Mouse (Mus musculus) bone marrow, adult 2 months (tissue): Measurements from ENCODE around the gene Fau. TPM values are rescaled to one million over a fixed set of nuclear protein-coding genes. Genes with fewer than 3 reads are reported as not detected.

Experiments used
- H3K27ac ChIP-seq: fragments of 200-500 bp; 2 replicates; pipeline ENCODE4 v1.5.1; 2012; ENCODE audit warnings: low read depth, mild to moderate bottlenecking, control low read depth, inconsistent platforms, low read length; ENCODE audit not compliant: control insufficient read depth, poor library complexity, insufficient read depth
- H3K4me1 ChIP-seq: fragments of 200-500 bp; 2 replicates; pipeline ENCODE4 v1.6.1; 2011; ENCODE audit warnings: low read length; ENCODE audit not compliant: control insufficient read depth, insufficient read depth
- H3K4me3 ChIP-seq: fragments of 200-500 bp; replicated peaks from 2 replicates; pipeline ENCODE3; 2011; ENCODE audit warnings: mild to moderate bottlenecking, low read depth, low read length, control low read depth; ENCODE audit not compliant: control insufficient read depth
- CTCF ChIP-seq: fragments of 200-500 bp; IDR thresholded peaks from 2 replicates; pipeline ENCODE4 v1.5.1; 2011; ENCODE audit warnings: low read length, control low read depth; ENCODE audit not compliant: control insufficient read depth, insufficient read depth
- POLR2A ChIP-seq: fragments of 200-500 bp; IDR thresholded peaks from 2 replicates; pipeline ENCODE4 v1.6.1; 2011; ENCODE audit warnings: low read depth, mild to moderate bottlenecking, control low read depth, low read length, borderline replicate concordance; ENCODE audit not compliant: control insufficient read depth
- WGBS: fragments of 180-500 bp; shearing (Covaris S2); methylation state at CpG from one replicate; pipeline ENCODE4 v1.1.7; 2018; 5-methylcytosine and 5-hydroxymethylcytosine counted together
- polyA plus RNA-seq: library from polyadenylated mRNA; stranded (reverse); fragments of >200 nt; gene quantifications from 2 replicates; pipeline ENCODE4 v1.2.4, GENCODE M21; 2011; ENCODE audit warnings: low replicate concordance; ENCODE audit not compliant: missing spikeins, insufficient read depth, insufficient read length

The Fau gene
- polyA plus RNA-seq, 1 experiment, result 4,155 TPM

GRCm38 (mm10) chr19:6071261-6071660 lies 13.6 kb downstream of the Fau start:
- peak overlapping the region; percentile 35; the same call in 1 of the 2 replicates for H3K27ac ChIP-seq
- 80% methylated on average over 19 of the region's 19 CpGs for WGBS
- peaks cover 7% of the 10 kb centered on the region for H3K4me1 ChIP-seq
- TF ChIP-seq POLR2A (peak; percentile 23; the same call in 1 of the 2 replicates), CTCF (no peak)
- no peak overlapping the region for H3K4me3 ChIP-seq

- WGBS, result 57% methylated on average over 5 of the region's 5 CpGs
- Histone ChIP-seq H3K27ac (peak overlapping the region; percentile 47; the same call in 1 of the 2 replicates), H3K4me3 (no peak overlapping the region), H3K4me1 (peaks cover 7% of the 10 kb centered on the region)
- TF ChIP-seq POLR2A, result no peak
- TF ChIP-seq CTCF, result no peak
Measured at GRCm38 (mm10) chr19:6073889-6074288, 16.2 kb downstream of the Fau start.

GRCm38 (mm10) chr19:6076564-6077393 lies 19.1 kb downstream of the Fau start, which contains the start of gene Vps51:
Vps51 (minus strand) TSS chr19:6077231.
- peak within 1 kb of the TSS; percentile 78 for H3K4me3 ChIP-seq
- peak; percentile 49; the same call in 1 of the 2 replicates for TF ChIP-seq POLR2A
- TF ChIP-seq CTCF, result no peak
- peaks cover 6% of the 10 kb centered on the region for H3K4me1 ChIP-seq
- peak within 1 kb of the TSS; percentile 79 for H3K27ac ChIP-seq
- WGBS, result 1% methylated on average over 33 of the region's 33 CpGs

- no peak within 1 kb of the TSS for H3K4me3 ChIP-seq
- peaks cover 4% of the 10 kb centered on the region for H3K4me1 ChIP-seq
- no peak for TF ChIP-seq POLR2A
- no peak for TF ChIP-seq CTCF
- no peak within 1 kb of the TSS for H3K27ac ChIP-seq
- WGBS, result 87% methylated on average over 12 of the region's 12 CpGs
Measured at GRCm38 (mm10) chr19:6079983-6080480, 22.4 kb downstream of the Fau start, which contains the start of gene Tmem262. Tmem262 (plus strand) TSS chr19:6080033.

GRCm38 (mm10) chr19:6082156-6082555 lies 24.5 kb downstream of the Fau start, which contains the start of gene Gm28374:
Gm28374 (minus strand) TSS chr19:6082256.
- 81% methylated on average over 9 of the region's 9 CpGs for WGBS
- H3K27ac ChIP-seq, result no peak within 1 kb of the TSS
- no peak within 1 kb of the TSS for H3K4me3 ChIP-seq
- TF ChIP-seq POLR2A, result no peak
- no peak for TF ChIP-seq CTCF
- H3K4me1 ChIP-seq, result no peaks in the 10 kb centered on the region; the same call in 1 of the 2 replicates

- Histone ChIP-seq H3K4me3 (peak within 1 kb of the TSS; percentile 71), H3K27ac (peak within 1 kb of the TSS; percentile 61), H3K4me1 (no peaks in the 10 kb centered on the region; the same call in 1 of the 2 replicates)
- WGBS, result under 1% methylated on average over 58 of the region's 58 CpGs
- no peak; the same call in 1 of the 2 replicates for TF ChIP-seq CTCF
- peak; percentile 82 for TF ChIP-seq POLR2A
Measured at GRCm38 (mm10) chr19:6084478-6085248, 27.0 kb downstream of the Fau start, which contains the start of the genes Zfpl1 and Cdca5. Zfpl1 (minus strand) TSS chr19:6084956. Cdca5 (plus strand) TSS chr19:6084983.

- Histone ChIP-seq H3K27ac (peak overlapping the region; percentile 61), H3K4me3 (peak overlapping the region; percentile 71), H3K4me1 (no peaks in the 10 kb centered on the region; the same call in 1 of the 2 replicates)
- no peak for TF ChIP-seq POLR2A
- TF ChIP-seq CTCF, result no peak
- WGBS, result under 1% methylated on average over 17 of the region's 17 CpGs
Measured at GRCm38 (mm10) chr19:6085417-6085879, 27.8 kb downstream of the Fau start.
